Mouse (Mus musculus): Measurements from ENCODE around the gene Enpep.

- TF ChIP-seq POLR2A (IDR thresholded peaks at IDR 0.05; ENCODE audit: low read depth, low read length) = no peak
- no peak for TF ChIP-seq CTCF (conservative IDR thresholded peaks at IDR 0.05; ENCODE audit: insufficient read depth, insufficient read length, low read depth, low read length)
Measured at GRCm38 (mm10) chr3:129268886-129269683, 63.4 kb downstream of the Enpep start.

All from kidney, adult 2 months (tissue).